Mouse (Mus musculus) CH12.LX (cell line): ENCODE measurements at regions not wholly inside any gene's neighbourhood (a gene's known extent, or its start where the extent isn't known, plus 50 kb on each side); places are given as distances from the start of the nearest gene placed in this dataset.

ENCODE experiments used
- DNase-seq: peaks from one replicate; pipeline ENCODE4 v3.0.0-alpha.2; 2013; ENCODE audit errors: extremely low read depth
- H3K27ac ChIP-seq: 2 replicates; pipeline ENCODE4 v1.5.1; 2012; ENCODE audit warnings: low read depth, mild to moderate bottlenecking, control low read depth, moderate library complexity; ENCODE audit not compliant: insufficient read depth
- H3K27me3 ChIP-seq: replicated peaks from 2 replicates; pipeline ENCODE3; 2012; ENCODE audit warnings: inconsistent platforms
- H3K36me3 ChIP-seq, 2 experiments: replicated peaks in 1 of 2; 2 replicates each; pipeline versions ENCODE3 to v1.6.1; 2012; ENCODE audit warnings: inconsistent platforms in 1 of 2, low read length in 1 of 2, mild to moderate bottlenecking in 1 of 2, mixed read lengths in 1 of 2, moderate library complexity in 1 of 2; ENCODE audit not compliant: control insufficient read depth in 1 of 2, insufficient read depth in 1 of 2
- H3K4me1 ChIP-seq, 2 experiments: 2 replicates each; pipeline ENCODE4 v1.6.1; 2012; ENCODE audit warnings: inconsistent platforms in 1 of 2, moderate library complexity in 1 of 2; ENCODE audit not compliant: insufficient read depth in 2 of 2, control insufficient read depth in 1 of 2
- H3K4me2 ChIP-seq: 2 replicates; pipeline ENCODE4 v1.6.1; 2012; ENCODE audit warnings: low read depth, mild to moderate bottlenecking, control low read depth; ENCODE audit not compliant: poor library complexity, insufficient read depth, severe bottlenecking
- H3K4me3 ChIP-seq, 3 experiments: fragments of 150-350 bp in 1 of 3; sonication (generic) in 1 of 3; replicated peaks in 1 of 3; 2 replicates each; pipeline versions ENCODE3 to v1.5.1; 2011 to 2012; ENCODE audit warnings: low read depth in 2 of 3, low read length in 2 of 3, mild to moderate bottlenecking in 2 of 3, moderate library complexity in 2 of 3, control low read depth in 1 of 3, improper control_type of control experiment in 1 of 3, inconsistent platforms in 1 of 3, mixed read lengths in 1 of 3; ENCODE audit not compliant: poor library complexity in 1 of 3
- H3K79me2 ChIP-seq: replicated peaks from 2 replicates; pipeline ENCODE4 v1.6.1; 2012; ENCODE audit warnings: mild to moderate bottlenecking, moderate library complexity; ENCODE audit not compliant: control insufficient read depth, poor library complexity, insufficient read depth, severe bottlenecking; ENCODE audit errors: extremely low read depth
- H3K9ac ChIP-seq: 2 replicates; pipeline ENCODE4 v1.6.1; 2012; ENCODE audit warnings: low read depth, mild to moderate bottlenecking, control low read depth, moderate library complexity; ENCODE audit not compliant: insufficient read depth
- H3K9me3 ChIP-seq: replicated peaks from 2 replicates; pipeline ENCODE3; 2012; ENCODE audit warnings: low read length, inconsistent platforms, mixed read lengths
- CTCF ChIP-seq, 2 experiments: IDR thresholded peaks in 1 of 2; conservative IDR thresholded peaks in 1 of 2; 2 replicates each; pipeline ENCODE4 v1.5.1; 2011 to 2012; ENCODE audit warnings: low read depth in 2 of 2, low read length in 2 of 2, improper control_type of control experiment in 1 of 2, inconsistent platforms in 1 of 2, mild to moderate bottlenecking in 1 of 2, moderate library complexity in 1 of 2
- E2F4 ChIP-seq: IDR thresholded peaks from 2 replicates; pipeline ENCODE4 v1.6.1; 2011; ENCODE audit warnings: low read depth, low read length, improper control_type of control experiment; ENCODE audit not compliant: insufficient replicate concordance
- ELF1 ChIP-seq: IDR thresholded peaks from 2 replicates; pipeline ENCODE4 v1.6.1; 2014; ENCODE audit warnings: low read depth, mild to moderate bottlenecking, inconsistent platforms, low read length, improper control_type of control experiment
- EP300 ChIP-seq: IDR thresholded peaks from 2 replicates; pipeline ENCODE4 v1.6.1; 2011; ENCODE audit warnings: low read length, improper control_type of control experiment
- ETS1 ChIP-seq: conservative IDR thresholded peaks from 2 replicates; pipeline ENCODE4 v1.6.1; 2012; ENCODE audit warnings: low read depth, mild to moderate bottlenecking, inconsistent platforms, low read length, improper control_type of control experiment, moderate library complexity
- HCFC1 ChIP-seq: IDR thresholded peaks from 2 replicates; pipeline ENCODE4 v1.6.1; 2012; ENCODE audit warnings: low read depth, mild to moderate bottlenecking, inconsistent platforms, low read length, improper control_type of control experiment
- JUN ChIP-seq: IDR thresholded peaks from 2 replicates; pipeline ENCODE4 v1.6.1; 2011; ENCODE audit warnings: low read depth, mild to moderate bottlenecking, low read length, improper control_type of control experiment, moderate library complexity; ENCODE audit not compliant: insufficient read depth
- KAT2A ChIP-seq: IDR thresholded peaks from 2 replicates; pipeline ENCODE4 v1.6.1; 2012; ENCODE audit warnings: low read length, improper control_type of control experiment, inconsistent platforms; ENCODE audit not compliant: insufficient replicate concordance
- MAFK ChIP-seq: IDR thresholded peaks from 2 replicates; pipeline ENCODE4 v1.6.1; 2011; ENCODE audit warnings: low read length, improper control_type of control experiment; ENCODE audit not compliant: insufficient replicate concordance
- MAX ChIP-seq: IDR thresholded peaks from 2 replicates; pipeline ENCODE4 v1.6.1; 2011; ENCODE audit warnings: low read length, improper control_type of control experiment
- MAZ ChIP-seq: IDR thresholded peaks from 2 replicates; pipeline ENCODE4 v1.6.1; 2012; ENCODE audit warnings: low read depth, mild to moderate bottlenecking, inconsistent platforms, low read length, improper control_type of control experiment, moderate library complexity
- MYC ChIP-seq: IDR thresholded peaks from 2 replicates; pipeline ENCODE4 v1.6.1; 2011; ENCODE audit warnings: low read depth, mild to moderate bottlenecking, improper control_type of control experiment, low read length
- NELFE ChIP-seq: IDR thresholded peaks from 2 replicates; pipeline ENCODE4 v1.6.1; 2011; ENCODE audit warnings: low read depth, low read length, improper control_type of control experiment
- NRF1 ChIP-seq: IDR thresholded peaks from 2 replicates; pipeline ENCODE4 v1.6.1; 2014; ENCODE audit warnings: low read depth, mild to moderate bottlenecking, inconsistent platforms, low read length, improper control_type of control experiment, moderate library complexity
- PAX5 ChIP-seq: IDR thresholded peaks from 2 replicates; pipeline ENCODE4 v1.6.1; 2012; ENCODE audit warnings: low read length, inconsistent platforms, mixed read lengths
- RAD21 ChIP-seq: IDR thresholded peaks from 2 replicates; pipeline ENCODE4 v1.6.1; 2011; ENCODE audit warnings: low read depth, mild to moderate bottlenecking, low read length, improper control_type of control experiment, moderate library complexity
- RCOR1 ChIP-seq: conservative IDR thresholded peaks from 2 replicates; pipeline ENCODE4 v1.6.1; 2012; ENCODE audit warnings: low read depth, mild to moderate bottlenecking, inconsistent platforms, low read length, improper control_type of control experiment
- SIN3A ChIP-seq: IDR thresholded peaks from 2 replicates; pipeline ENCODE4 v1.6.1; 2012; ENCODE audit warnings: low read length, improper control_type of control experiment, inconsistent platforms
- TBP ChIP-seq: conservative IDR thresholded peaks from 2 replicates; pipeline ENCODE4 v1.6.1; 2011; ENCODE audit warnings: low read depth, low read length, improper control_type of control experiment
- USF1 ChIP-seq: IDR thresholded peaks from 2 replicates; pipeline ENCODE4 v1.6.1; 2014; ENCODE audit warnings: low read depth, mild to moderate bottlenecking, inconsistent platforms, low read length, improper control_type of control experiment
- ZC3H11A ChIP-seq: IDR thresholded peaks from 2 replicates; pipeline ENCODE4 v1.6.1; 2012; ENCODE audit warnings: low read depth, mild to moderate bottlenecking, inconsistent platforms, low read length, improper control_type of control experiment
- ZKSCAN1 ChIP-seq: IDR thresholded peaks from 2 replicates; pipeline ENCODE4 v1.6.1; 2012; ENCODE audit warnings: low read depth, inconsistent platforms, low read length, improper control_type of control experiment, borderline replicate concordance
- ZNF384 ChIP-seq: IDR thresholded peaks from 2 replicates; pipeline ENCODE4 v1.6.1; 2012; ENCODE audit warnings: low read depth, low read length, improper control_type of control experiment, inconsistent platforms
- dilution Hi-C: fragments of 300-500 bp; cut with MboI; formaldehyde crosslinking; loops from 2 replicates; pipeline ENCODE4 v1.14.3; 2020; ENCODE audit warnings: low sequenced_read_pairs; ENCODE audit not compliant: extremely low pct_unique_long_range_greater_than_20kb, extremely low pct_ligation_motif_present
- in situ Hi-C: fragments of 300-500 bp; cut with MboI; formaldehyde crosslinking; loops from 3 replicates; pipeline ENCODE4 v1.14.3; 2019; ENCODE audit warnings: low sequenced_read_pairs, low pct_ligation_motif_present, low pct_unique_long_range_greater_than_20kb, mixed read lengths

DNA sequence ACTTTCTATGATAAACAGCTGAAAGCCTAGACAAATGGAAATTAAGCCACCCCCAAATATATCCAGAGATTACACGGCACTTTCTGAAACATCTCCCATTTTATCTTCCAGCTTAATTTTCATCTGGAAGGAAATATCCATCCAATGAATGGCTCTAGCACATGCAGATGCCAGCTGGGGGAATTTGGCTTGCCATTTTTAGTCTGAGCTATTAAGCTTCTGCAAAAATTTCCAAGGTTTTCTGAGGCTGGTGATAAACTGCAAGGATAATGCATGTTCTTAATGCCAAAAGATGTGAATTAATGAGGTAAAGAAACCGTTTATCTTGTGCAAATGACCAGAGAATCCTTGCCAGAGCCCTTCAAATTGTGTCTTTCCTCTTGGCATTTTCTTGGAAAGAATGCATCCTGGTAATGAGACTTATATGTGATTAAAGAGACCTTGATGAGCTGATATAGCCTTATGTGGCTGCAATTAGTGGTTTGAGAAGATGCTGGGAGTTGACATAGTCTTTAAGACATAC is 149.4 kb upstream of the Mmadhc start:
- no peaks in the 10 kb centered on the region for H3K79me2 ChIP-seq
- H3K36me3 ChIP-seq: no peaks in the 10 kb centered on the region
- H3K9me3 ChIP-seq: no peaks in the 10 kb centered on the region
- in situ Hi-C loops (no loop called here), dilution Hi-C loops (no loop called here)
- H3K4me1 ChIP-seq: no peaks in the 10 kb centered on the region
- DNase-seq: no peak
- H3K4me2 ChIP-seq: no peak overlapping the region
- H3K27me3 ChIP-seq: no peaks in the 10 kb centered on the region
- no peak overlapping the region for H3K9ac ChIP-seq
- TF ChIP-seq NRF1 (no peak), TBP (no peak), MAFK (no peak), E2F4 (no peak), SIN3A (no peak), MAZ (no peak), ETS1 (no peak), KAT2A (no peak), EP300 (no peak), PAX5 (no peak)
- no peak overlapping the region for H3K4me3 ChIP-seq
- H3K27ac ChIP-seq: no peak overlapping the region

DNA sequence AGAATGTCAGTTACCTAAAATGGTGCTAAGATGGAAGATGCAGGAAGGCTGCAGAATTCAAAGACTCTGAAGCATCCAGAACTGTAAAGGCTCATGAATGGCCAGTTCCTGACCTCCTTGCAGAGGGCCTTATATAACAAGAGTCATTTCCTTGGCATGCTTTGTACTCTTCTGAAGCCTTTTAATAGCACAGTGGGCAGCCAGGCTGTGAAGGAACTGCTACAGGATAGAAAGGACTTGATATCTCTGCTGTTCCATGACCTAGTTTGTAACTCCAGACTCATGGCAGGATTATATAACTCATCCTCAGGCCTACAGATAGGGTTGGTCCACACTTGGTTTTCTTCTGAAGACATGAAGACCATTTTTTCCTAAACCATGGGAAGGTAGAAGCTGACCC is 143.7 kb upstream of the Mmadhc start:
- TF ChIP-seq ELF1: no peak
- TF ChIP-seq HCFC1: no peak
- TF ChIP-seq E2F4: no peak
- TF ChIP-seq RAD21: no peak
- TF ChIP-seq MYC: no peak
- TF ChIP-seq SIN3A: no peak
- no peak for TF ChIP-seq ZKSCAN1
- no peak for TF ChIP-seq EP300
- no peak for TF ChIP-seq MAX
- no peak for TF ChIP-seq NELFE
- no peak for TF ChIP-seq RCOR1
- TF ChIP-seq CTCF (conservative IDR thresholded peaks at IDR 0.05 in 1 of 2, IDR thresholded peaks at IDR 0.05 in 1 of 2; ENCODE audit: low read depth in 2 of 2, low read length in 2 of 2): no peak
- no peak for TF ChIP-seq USF1
- no peak for TF ChIP-seq ZC3H11A
- TF ChIP-seq ZNF384: no peak
- TF ChIP-seq TBP: no peak
- no peak for TF ChIP-seq JUN
- TF ChIP-seq MAZ: no peak
- TF ChIP-seq ETS1: no peak
- no peak for TF ChIP-seq KAT2A
- H3K9me3 ChIP-seq: no peaks in the 10 kb centered on the region
- H3K79me2 ChIP-seq: no peaks in the 10 kb centered on the region
- no peaks in the 10 kb centered on the region for H3K36me3 ChIP-seq
- dilution Hi-C loops: no loop called here
- no peaks in the 10 kb centered on the region for H3K4me1 ChIP-seq
- H3K27ac ChIP-seq: no peak overlapping the region
- no peaks in the 10 kb centered on the region for H3K27me3 ChIP-seq
- H3K4me2 ChIP-seq: no peak overlapping the region
- in situ Hi-C loops: no loop called here
- H3K9ac ChIP-seq: no peak overlapping the region
- no peak for DNase-seq
- H3K4me3 ChIP-seq: no peak overlapping the region
